Mouse (Mus musculus) bone marrow macrophage, adult 2 months (primary cell): ENCODE data around the gene Blm. TPM values are rescaled to one million over a fixed set of nuclear protein-coding genes. Genes with fewer than 3 reads are reported as not detected.

Experiments
- H3K27ac ChIP-seq: 2 replicates; pipeline ENCODE4 v1.5.1; 2012; ENCODE audit warnings: low read depth, low read length; ENCODE audit not compliant: insufficient read depth
- H3K4me1 ChIP-seq: 2 replicates; pipeline ENCODE4 v1.6.1; 2012; ENCODE audit warnings: low read length; ENCODE audit not compliant: control insufficient read depth, insufficient read depth
- H3K4me3 ChIP-seq: 2 replicates; pipeline ENCODE4 v1.5.1; 2012; ENCODE audit warnings: mild to moderate bottlenecking, low read length, moderate library complexity; ENCODE audit not compliant: insufficient read depth
- CTCF ChIP-seq: IDR thresholded peaks from 2 replicates; pipeline ENCODE4 v1.5.1; 2012; ENCODE audit warnings: low read depth, mild to moderate bottlenecking, low read length, moderate library complexity
- POLR2A ChIP-seq: IDR thresholded peaks from 2 replicates; pipeline ENCODE4 v1.6.1; 2012; ENCODE audit warnings: mild to moderate bottlenecking, low read depth, low read length, borderline replicate concordance
- polyA plus RNA-seq: library from polyadenylated mRNA; stranded (reverse); fragments of >200 nt; gene quantifications from 2 replicates; pipeline ENCODE4 v1.2.4, GENCODE M21; 2012; ENCODE audit not compliant: missing spikeins, insufficient read depth, insufficient read length

Blm gene
- polyA plus RNA-seq, 1 experiment: 13.6 TPM

- Histone ChIP-seq H3K27ac (no peak overlapping the region), H3K4me3 (no peak overlapping the region), H3K4me1 (peaks cover 40% of the 10 kb centered on the region)
- TF ChIP-seq CTCF: no peak
- no peak for TF ChIP-seq POLR2A
Observed at GRCm38 (mm10) chr7:80453121-80453520, 81.8 kb downstream of the Blm start.

DNA sequence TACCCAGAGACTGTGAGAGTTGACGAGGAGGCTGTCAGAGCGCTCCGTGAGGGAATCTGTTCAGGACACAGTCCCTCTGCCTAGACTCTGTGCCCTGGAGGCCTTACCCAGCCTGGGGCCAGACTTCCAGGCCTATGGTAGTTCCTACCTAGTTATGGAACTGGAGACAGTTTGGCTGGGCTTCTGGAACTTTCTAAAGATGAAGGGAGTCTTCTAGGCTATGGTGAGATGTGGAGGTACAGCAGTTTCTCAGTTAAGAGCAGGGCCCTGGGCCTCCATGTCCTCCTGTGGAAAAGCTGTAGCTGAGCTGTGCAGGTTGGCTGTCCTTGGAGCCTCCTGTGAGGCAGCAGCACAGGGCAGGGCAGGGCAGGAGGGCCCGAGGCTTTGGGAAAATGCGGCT is 82.7 kb downstream of the Blm start:
- no peak for TF ChIP-seq CTCF
- TF ChIP-seq POLR2A: no peak
- Histone ChIP-seq H3K4me3 (no peak overlapping the region), H3K4me1 (peaks cover 32% of the 10 kb centered on the region), H3K27ac (no peak overlapping the region)

GRCm38 (mm10) chr7:80451550-80452232 is 83.2 kb downstream of the Blm start:
- TF ChIP-seq POLR2A: no peak
- no peak for TF ChIP-seq CTCF
- Histone ChIP-seq H3K4me3 (no peak overlapping the region), H3K27ac (no peak overlapping the region), H3K4me1 (peaks cover 26% of the 10 kb centered on the region)

DNA sequence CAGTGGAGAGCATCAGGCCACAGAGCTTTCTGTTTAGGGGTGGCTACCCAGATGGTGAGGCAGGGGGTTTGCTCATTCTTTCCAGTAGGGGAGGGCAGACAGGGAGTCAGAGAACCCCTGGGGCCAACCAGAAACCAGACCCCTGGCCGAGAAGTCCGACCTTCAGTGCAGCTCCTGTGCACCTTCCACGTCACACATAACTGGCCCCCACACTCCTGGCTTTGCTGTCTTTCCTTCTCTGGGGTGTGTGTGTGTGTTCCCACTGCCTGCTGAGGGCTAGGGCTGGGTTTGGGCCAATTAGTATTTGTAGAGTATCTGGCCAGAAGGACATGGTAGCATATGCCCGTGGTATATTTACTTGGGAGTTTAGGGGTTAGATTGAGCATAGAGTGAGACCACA is 84.6 kb downstream of the Blm start:
- TF ChIP-seq POLR2A (no peak), CTCF (no peak)
- H3K4me1 ChIP-seq: peaks cover 15% of the 10 kb centered on the region
- no peak overlapping the region for H3K4me3 ChIP-seq
- no peak overlapping the region for H3K27ac ChIP-seq

GRCm38 (mm10) chr7:80449620-80450091 is 85.3 kb downstream of the Blm start:
- Histone ChIP-seq H3K27ac (no peak overlapping the region), H3K4me1 (peaks cover 9% of the 10 kb centered on the region), H3K4me3 (no peak overlapping the region)
- no peak for TF ChIP-seq CTCF
- no peak for TF ChIP-seq POLR2A

DNA sequence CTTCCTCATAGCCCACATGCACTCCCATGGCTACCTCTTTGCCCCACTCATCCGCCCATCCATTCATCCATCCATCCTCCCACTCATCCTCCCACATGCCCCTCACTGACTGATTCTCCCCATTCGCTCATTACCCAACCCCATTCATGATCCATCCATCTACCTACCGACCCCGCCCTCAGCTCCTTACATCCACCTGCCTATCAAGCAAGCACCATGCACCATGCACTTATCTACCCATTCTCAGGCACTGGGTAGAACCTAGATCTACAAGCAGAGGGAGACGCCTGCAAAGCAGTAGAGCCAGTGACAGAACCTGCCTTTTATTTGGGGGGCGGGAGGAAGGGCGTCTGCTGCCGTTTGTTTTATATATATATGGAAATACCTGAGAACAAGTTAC is 87.6 kb downstream of the Blm start:
- Histone ChIP-seq H3K4me1 (no peaks in the 10 kb centered on the region), H3K27ac (no peak overlapping the region), H3K4me3 (no peak overlapping the region)
- TF ChIP-seq CTCF (no peak), POLR2A (no peak)

- Histone ChIP-seq H3K4me1 (no peaks in the 10 kb centered on the region; the same call in 1 of the 2 replicates), H3K4me3 (no peak overlapping the region), H3K27ac (no peak overlapping the region)
- no peak for TF ChIP-seq POLR2A
- TF ChIP-seq CTCF: no peak
Observed at GRCm38 (mm10) chr7:80446221-80446878, 88.6 kb downstream of the Blm start.

- Histone ChIP-seq H3K4me1 (peaks cover 8% of the 10 kb centered on the region), H3K27ac (no peak overlapping the region), H3K4me3 (no peak overlapping the region)
- no peak for TF ChIP-seq CTCF
- TF ChIP-seq POLR2A: no peak
Observed at GRCm38 (mm10) chr7:80445492-80445891, 89.4 kb downstream of the Blm start.

DNA sequence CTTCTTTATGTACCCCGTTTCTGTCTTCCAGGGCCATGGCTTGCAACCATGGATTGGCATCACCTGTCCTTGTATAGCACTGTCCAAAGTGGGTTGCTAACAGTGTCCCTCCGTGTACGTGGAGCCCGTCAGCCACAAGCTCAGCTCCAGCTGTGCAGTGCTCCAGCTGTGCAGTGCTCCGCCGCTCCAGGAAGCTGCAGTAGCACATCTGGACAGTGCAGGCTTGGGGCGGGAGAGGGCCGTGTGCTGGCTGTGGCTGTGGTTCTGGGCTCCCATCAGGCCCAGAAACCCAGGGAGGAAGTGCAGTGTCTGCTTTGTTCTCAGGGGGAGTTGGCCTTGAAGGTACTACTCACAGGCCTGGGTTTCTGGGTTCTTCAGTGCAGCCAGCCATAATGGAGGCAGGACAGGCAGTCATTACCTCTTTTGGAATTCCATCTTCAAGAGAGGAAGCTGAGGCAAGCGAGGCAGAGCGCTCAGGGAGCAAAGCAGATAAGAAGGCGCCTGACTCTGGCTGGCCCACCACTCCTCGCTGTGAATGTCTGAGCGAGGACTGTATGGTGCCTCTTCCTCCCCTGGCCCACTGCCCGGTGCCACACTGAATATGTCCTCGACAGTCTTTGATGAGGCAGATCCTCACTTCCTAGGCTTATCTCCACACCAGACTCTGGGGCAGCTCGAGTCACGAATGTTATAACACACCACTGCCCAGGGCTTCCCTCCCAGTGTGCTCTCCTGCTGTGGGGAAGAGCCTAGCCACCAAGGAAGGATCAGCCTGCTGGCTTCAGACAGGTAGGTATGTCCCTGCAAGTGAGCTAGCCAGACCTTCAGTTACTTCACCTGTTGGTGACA is 90.3 kb downstream of the Blm start:
- H3K4me1 ChIP-seq: peaks cover 15% of the 10 kb centered on the region

More for the DNA sequence above, 90.3 kb downstream of the Blm start:
- H3K4me3 ChIP-seq: no peak overlapping the region
- H3K27ac ChIP-seq: no peak overlapping the region
- TF ChIP-seq POLR2A: no peak
- TF ChIP-seq CTCF: no peak
